Mouse (Mus musculus): ENCODE measurements around the gene Pvalb. TPM values are rescaled to one million over a fixed set of nuclear protein-coding genes. Genes with fewer than 3 reads are reported as not detected.

The Pvalb gene
- not detected in 2 replicates for total RNA-seq (2015; ENCODE audit: low replicate concordance)
- total RNA-seq (2017; ENCODE audit: low replicate concordance) = not detected in 2 replicates

GRCm38 (mm10) chr15:78206312-78206711 lies at the start of gene Pvalb:
Gene Pvalb, minus strand, starts transcription at chr15:78206400.
- ATAC-seq (replicated peaks; ENCODE audit: low FRiP score, poor library complexity, severe bottlenecking) = no peak

DNA sequence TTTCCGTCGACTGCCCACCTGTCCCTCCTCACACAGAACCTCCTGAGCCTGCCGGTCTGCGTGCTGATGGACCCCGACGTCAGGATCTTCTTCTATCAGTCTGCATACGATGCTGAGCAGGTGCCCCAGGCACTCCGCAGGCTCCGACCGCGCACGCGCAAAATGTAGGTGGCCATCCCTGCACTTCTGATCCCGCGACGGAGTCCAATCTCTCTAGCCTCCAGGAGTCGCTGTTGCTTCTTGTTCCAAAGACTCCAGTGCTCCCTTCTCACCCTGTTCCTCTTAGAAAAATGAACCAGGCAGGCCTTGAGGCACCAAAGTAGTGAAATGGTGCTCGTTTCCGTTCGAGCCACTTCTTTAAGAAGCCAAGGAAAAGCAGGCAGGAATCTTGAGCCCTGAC lies 48.6 kb upstream of the Pvalb start:
- ATAC-seq (replicated peaks; ENCODE audit: low FRiP score, poor library complexity, severe bottlenecking) = no peak

DNA sequence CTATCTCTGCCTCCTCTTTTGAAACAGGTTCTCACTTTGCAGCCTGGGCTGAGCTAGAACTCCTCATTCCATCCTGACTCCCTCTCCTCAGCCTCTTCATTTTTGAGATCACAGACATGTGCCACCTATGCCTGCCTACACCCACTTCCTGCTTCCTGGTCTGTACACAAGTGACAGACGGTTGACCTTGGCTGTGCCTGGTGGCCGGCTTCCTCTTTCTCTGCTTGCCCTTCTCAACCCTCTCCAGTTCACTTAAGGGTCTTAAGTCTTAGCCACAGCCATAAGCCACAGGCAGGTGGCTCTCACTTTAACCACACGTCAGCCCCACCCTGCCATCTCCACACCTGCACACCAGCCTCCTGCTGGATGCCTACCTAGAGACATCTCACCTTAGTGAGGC lies 42.2 kb upstream of the Pvalb start:
- no peak for ATAC-seq (replicated peaks; ENCODE audit: low FRiP score, poor library complexity, severe bottlenecking)

DNA sequence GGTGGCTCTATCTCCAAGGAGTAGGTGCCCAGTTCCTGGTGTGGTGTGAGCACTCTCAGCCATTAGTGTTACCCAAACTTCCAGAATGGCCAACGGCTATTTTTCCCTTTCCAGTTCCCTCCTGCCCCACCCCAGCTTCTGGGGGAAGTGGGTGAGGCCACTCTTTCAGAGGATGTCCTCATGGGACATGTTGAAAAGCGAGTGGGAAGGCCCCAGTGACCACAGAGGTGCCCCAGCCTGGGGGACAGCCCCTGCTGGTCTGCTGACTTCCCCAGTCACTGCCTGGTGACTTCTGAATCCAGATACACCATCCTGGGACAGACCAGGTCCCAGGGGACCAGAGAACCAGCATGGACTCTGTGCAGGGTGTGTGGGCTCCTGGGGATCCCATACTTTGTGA lies 41.5 kb upstream of the Pvalb start:
- no peak for ATAC-seq (replicated peaks; ENCODE audit: low FRiP score, poor library complexity, severe bottlenecking)

- no peak for ATAC-seq (replicated peaks; ENCODE audit: low FRiP score, poor library complexity, severe bottlenecking)
These were observed 40.2 kb upstream of the Pvalb start for GRCm38 (mm10) chr15:78246143-78247116.

DNA sequence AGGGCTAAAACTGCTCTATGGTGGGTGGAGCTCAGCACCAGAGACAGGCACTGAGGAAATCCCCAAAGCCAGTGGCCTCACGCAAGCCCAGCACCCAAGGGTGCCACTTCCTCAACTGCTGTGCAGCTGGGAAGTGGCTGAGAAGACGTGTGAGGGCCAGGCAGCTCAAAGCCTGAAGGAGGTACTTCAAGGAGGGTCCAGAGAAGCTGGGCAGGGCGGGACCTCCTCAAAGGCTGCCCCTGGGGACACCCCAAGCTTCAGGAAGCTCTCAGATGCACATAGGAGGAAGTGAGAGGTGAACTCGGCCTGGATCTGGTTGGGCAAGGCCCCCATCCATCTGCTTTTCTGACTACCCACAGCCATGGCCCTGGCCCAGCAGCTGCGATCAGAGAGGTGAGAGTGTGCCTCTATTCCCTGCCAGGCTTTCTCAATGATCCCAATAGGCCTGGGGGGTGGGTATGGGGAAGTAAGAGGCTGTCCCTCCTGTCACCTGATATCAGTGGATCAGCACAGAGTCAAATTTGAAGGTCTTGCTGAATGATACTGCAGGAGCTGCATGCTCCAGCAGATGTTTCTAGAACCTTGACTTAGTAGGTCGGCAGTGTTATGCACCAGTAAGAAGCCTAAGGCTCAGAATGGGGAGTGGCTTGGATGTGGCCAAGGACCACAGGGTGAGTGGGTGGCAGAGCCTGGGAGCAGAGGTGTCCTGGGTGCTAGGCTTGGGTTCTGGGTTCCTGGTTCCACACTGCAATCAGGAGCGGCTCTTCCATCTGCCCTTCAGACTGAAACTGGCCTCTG lies 38.7 kb upstream of the Pvalb start, which contains the start of gene Ncf4:
Ncf4 (plus strand) TSS at position 107 of the 798 bp plus-strand sequence.
- ATAC-seq (replicated peaks; ENCODE audit: low FRiP score, poor library complexity, severe bottlenecking) = no peak

DNA sequence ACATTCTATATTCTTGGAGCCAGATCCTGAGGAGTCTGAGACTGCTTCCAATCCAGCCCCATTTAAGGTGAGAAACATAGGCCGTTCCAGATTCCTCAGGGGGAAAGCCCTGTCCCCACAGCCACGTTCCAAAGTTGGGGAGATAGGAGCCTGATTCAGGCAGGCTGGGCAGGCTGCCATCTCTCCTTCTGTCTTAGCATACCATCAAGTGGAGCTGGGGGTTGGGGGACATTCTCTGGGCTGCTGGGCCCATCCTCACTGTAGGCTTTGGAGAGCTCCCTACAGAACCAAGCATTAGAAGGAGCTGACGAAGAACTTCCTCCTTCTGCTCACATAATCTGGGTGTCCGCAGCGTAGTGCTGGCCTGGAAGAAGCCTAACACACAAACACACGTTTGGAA lies 37.6 kb upstream of the Pvalb start:
- ATAC-seq (replicated peaks; ENCODE audit: low FRiP score, poor library complexity, severe bottlenecking) = no peak

- no peak for ATAC-seq (replicated peaks; ENCODE audit: low FRiP score, poor library complexity, severe bottlenecking)
These were observed 36.9 kb upstream of the Pvalb start for GRCm38 (mm10) chr15:78243061-78243460.

GRCm38 (mm10) chr15:78241335-78241734 lies 35.1 kb upstream of the Pvalb start:
- ATAC-seq (replicated peaks; ENCODE audit: low FRiP score, poor library complexity, severe bottlenecking) = no peak

GRCm38 (mm10) chr15:78239956-78240617 lies 33.9 kb upstream of the Pvalb start:
- no peak for ATAC-seq (replicated peaks; ENCODE audit: low FRiP score, poor library complexity, severe bottlenecking)

DNA sequence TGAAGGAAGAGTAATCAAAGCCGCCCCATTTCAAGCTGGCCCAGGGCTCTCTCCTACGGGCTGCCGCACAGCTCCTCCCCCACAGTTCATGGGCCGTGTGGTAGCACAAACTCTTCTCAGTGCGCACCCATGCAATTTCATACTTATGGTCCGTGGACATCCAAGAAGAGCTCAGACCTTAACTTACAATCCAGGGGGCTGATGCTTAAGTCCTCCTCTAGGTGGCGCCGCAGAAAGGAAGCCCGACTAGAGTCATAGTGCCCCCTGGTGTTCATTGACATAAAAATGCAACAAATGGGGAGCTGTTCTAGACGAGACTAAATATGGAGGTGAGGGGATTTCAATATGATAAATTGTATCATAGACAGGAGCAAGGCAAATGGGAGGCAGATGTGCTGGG lies 33.3 kb upstream of the Pvalb start:
- no peak for ATAC-seq (replicated peaks; ENCODE audit: low FRiP score, poor library complexity, severe bottlenecking)

- ATAC-seq (replicated peaks; ENCODE audit: low FRiP score, poor library complexity, severe bottlenecking) = no peak
These were observed 28.8 kb upstream of the Pvalb start for GRCm38 (mm10) chr15:78234823-78235509.

DNA sequence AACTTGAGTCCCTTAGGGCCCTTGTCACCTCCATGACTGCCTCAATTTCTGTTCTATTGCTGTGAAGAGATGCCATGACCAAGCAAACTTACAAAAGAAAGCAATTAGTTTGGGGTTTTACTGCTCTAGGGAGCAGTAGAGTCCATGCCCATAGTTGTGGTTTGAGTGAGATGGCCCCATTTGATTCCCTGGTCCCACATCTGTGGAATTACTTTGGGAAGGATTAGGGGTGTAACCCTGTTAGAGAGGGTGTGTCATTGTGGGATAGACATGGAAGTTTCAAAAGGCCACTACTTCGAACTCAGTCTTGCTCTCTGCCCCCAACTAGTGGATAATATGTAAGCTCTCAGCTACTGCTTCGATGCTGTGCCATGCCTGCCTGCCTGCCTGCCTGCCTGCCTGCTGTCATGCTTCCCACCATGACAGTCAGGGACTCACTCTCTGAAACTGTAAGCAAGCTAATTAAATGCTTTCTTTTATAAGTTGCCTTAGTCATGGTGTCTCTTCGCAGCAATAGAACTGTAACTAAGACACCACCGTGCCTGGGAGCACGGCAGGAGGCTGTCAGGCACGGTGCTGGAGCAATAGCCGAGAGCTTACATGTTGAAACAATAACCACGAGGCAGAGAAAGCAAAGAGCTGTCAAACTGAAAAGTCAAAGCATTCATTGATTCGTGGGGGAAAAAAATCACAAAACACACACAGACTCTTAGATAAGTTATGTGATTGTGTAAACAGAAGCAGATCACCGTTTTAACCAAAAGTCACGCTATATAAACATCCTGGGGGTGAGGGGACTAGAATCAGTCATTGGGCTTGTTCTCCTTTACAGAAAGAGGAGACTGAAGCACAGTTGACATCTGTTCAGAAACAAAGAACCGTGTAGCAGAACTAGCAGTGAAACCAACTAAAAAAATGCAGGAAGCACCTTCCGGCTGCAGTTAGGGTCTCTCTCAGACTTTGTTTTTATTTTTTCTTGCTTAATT lies 25.4 kb upstream of the Pvalb start:
- ATAC-seq (replicated peaks; ENCODE audit: low FRiP score, poor library complexity, severe bottlenecking) = no peak

GRCm38 (mm10) chr15:78227816-78228215 lies 21.6 kb upstream of the Pvalb start:
- no peak for ATAC-seq (replicated peaks; ENCODE audit: low FRiP score, poor library complexity, severe bottlenecking)

DNA sequence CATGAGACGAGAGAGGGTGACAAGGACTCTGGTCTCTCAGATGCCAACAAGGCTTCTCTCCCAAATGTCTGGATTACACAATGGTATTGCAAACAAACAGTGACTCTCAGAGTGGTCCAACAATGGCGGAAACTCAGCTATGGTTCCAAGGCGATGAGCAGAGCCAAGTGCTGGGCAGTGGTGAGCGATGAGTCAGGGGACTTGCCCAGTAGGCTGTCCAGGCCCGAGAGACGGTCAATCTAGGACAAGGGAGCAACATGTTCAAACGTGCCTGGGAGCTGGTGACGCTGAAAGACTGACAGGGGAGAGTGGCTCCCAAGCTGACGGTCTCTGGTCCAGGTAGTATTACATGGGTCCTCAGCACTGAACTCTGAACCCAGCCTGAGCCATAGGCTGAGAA lies 9.1 kb upstream of the Pvalb start:
- no peak for ATAC-seq (replicated peaks; ENCODE audit: low FRiP score, poor library complexity, severe bottlenecking)

- ATAC-seq (replicated peaks; ENCODE audit: low FRiP score, poor library complexity, severe bottlenecking) = no peak
These were observed 5.2 kb upstream of the Pvalb start for GRCm38 (mm10) chr15:78211367-78211766.

DNA sequence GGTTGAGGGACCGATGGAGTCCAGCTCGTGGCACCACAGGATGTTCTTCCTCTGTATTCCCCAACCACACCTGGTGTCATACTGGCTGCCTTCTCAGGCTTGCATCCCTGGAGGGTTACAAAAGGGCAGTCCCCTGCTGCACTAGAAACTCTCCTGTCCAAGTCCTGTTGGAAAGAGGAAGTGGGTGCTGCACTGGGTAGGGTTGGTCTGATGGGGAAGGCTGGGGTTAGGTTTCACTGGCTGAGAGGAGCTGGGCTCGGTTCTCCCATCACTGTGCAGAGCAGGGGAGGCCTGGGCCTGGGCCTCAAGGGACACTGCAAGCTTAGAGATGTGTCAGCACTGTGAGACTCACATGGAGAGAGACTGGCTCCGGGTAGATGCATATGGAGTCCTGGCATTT lies 4.0 kb upstream of the Pvalb start:
- ATAC-seq (replicated peaks; ENCODE audit: low FRiP score, poor library complexity, severe bottlenecking) = no peak

DNA sequence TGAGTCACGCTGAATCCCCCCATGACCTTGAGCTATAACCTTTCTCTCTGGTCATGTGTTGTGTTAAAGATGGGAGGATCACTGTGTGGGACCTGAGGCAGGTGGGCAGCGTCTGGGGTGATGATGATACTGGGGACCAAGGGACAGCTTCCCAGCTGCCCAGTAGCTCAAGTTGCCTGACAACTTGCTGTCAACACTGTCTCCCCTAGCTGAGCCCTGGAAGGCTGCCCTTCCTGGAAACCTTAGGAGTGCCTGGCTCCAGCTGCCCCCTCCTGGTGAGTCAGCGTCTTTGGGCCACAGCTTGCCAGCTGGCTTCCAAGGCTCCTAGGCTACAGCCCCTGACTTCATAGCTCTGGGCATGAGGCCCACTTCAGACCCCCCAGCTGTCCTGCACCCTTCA lies 1.0 kb downstream of the Pvalb start:
- ATAC-seq (replicated peaks; ENCODE audit: low FRiP score, poor library complexity, severe bottlenecking) = no peak

All from erythroid progenitor cell, adult 5-6 weeks (primary cell).